Mouse (Mus musculus): ENCODE results near the gene Gm5724. TPM values are rescaled to one million over a fixed set of nuclear protein-coding genes. Genes with fewer than 3 reads are reported as not detected.

The Gm5724 gene
- polyA plus RNA-seq (2016; fragmentation: Nextera tagmentation; extraction: Ambion mirVana) = not detected in 2 replicates

GRCm38 (mm10) chr6:141773710-141774109, at the start of gene Gm5724:
Gene Gm5724 (minus strand): TSS chr6:141773810.
- no peak within 1 kb of the TSS for H3K4me3 ChIP-seq
- WGBS = 70% methylated on average over 3 of the region's 3 CpGs
- no peak for ATAC-seq (ENCODE audit: insufficient number of reproducible peaks, low FRiP score)
- no peaks in the 10 kb centered on the region for H3K36me3 ChIP-seq
- H3K4me2 ChIP-seq = no peak within 1 kb of the TSS
- H3K27ac ChIP-seq (ENCODE audit: poor library complexity, severe bottlenecking) = no peak within 1 kb of the TSS
- no peaks in the 10 kb centered on the region for H3K4me1 ChIP-seq (replicated peaks)
- no peaks in the 10 kb centered on the region for H3K9me3 ChIP-seq (replicated peaks)
- no peak within 1 kb of the TSS for H3K9ac ChIP-seq
- no peaks in the 10 kb centered on the region for H3K27me3 ChIP-seq (replicated peaks)

GRCm38 (mm10) chr6:141797837-141798236, 24.2 kb upstream of the Gm5724 start:
- H3K4me3 ChIP-seq = no peak overlapping the region
- H3K27ac ChIP-seq (ENCODE audit: poor library complexity, severe bottlenecking) = no peak overlapping the region
- H3K4me2 ChIP-seq = no peak overlapping the region
- H3K4me1 ChIP-seq (replicated peaks) = no peaks in the 10 kb centered on the region
- no peaks in the 10 kb centered on the region for H3K9me3 ChIP-seq (replicated peaks)
- no peaks in the 10 kb centered on the region for H3K36me3 ChIP-seq
- WGBS = 15% methylated on average over 1 of the region's 1 CpGs
- peak; percentile 29; the same call in 1 of the 2 replicates for ATAC-seq (ENCODE audit: insufficient number of reproducible peaks, low FRiP score)
- H3K9ac ChIP-seq = no peak overlapping the region
- H3K27me3 ChIP-seq (replicated peaks) = no peaks in the 10 kb centered on the region

GRCm38 (mm10) chr6:141774476-141774875, 866 bp upstream of the Gm5724 start:
- Histone ChIP-seq H3K4me3 (no peak overlapping the region), H3K27ac (ENCODE audit: poor library complexity, severe bottlenecking) (no peak overlapping the region), H3K36me3 (no peaks in the 10 kb centered on the region), H3K4me2 (no peak overlapping the region), H3K9me3 (replicated peaks) (no peaks in the 10 kb centered on the region), H3K4me1 (replicated peaks) (no peaks in the 10 kb centered on the region), H3K9ac (no peak overlapping the region), H3K27me3 (replicated peaks) (no peaks in the 10 kb centered on the region)
- ATAC-seq (ENCODE audit: insufficient number of reproducible peaks, low FRiP score) = no peak
- whole genome bisulfite sequencing = 75% methylated on average over 2 of the region's 2 CpGs

- H3K4me1 ChIP-seq (replicated peaks) = peaks cover 6% of the 10 kb centered on the region; the same call in 1 of the 2 replicates
- no peaks in the 10 kb centered on the region for H3K36me3 ChIP-seq
- H3K27ac ChIP-seq (ENCODE audit: poor library complexity, severe bottlenecking) = no peak overlapping the region
- H3K27me3 ChIP-seq (replicated peaks) = no peaks in the 10 kb centered on the region
- no peaks in the 10 kb centered on the region for H3K9me3 ChIP-seq (replicated peaks)
- H3K9ac ChIP-seq = no peak overlapping the region
- no peak overlapping the region for H3K4me2 ChIP-seq
- ATAC-seq (ENCODE audit: insufficient number of reproducible peaks, low FRiP score) = no peak
- H3K4me3 ChIP-seq = no peak overlapping the region
These were observed 82.4 kb downstream of the Gm5724 start for GRCm38 (mm10) chr6:141691246-141691645.

- Histone ChIP-seq H3K4me3 (no peak overlapping the region), H3K27me3 (replicated peaks) (no peaks in the 10 kb centered on the region), H3K4me1 (replicated peaks) (peaks cover 6% of the 10 kb centered on the region; the same call in 1 of the 2 replicates), H3K9me3 (replicated peaks) (no peaks in the 10 kb centered on the region), H3K36me3 (no peaks in the 10 kb centered on the region), H3K9ac (no peak overlapping the region), H3K27ac (ENCODE audit: poor library complexity, severe bottlenecking) (no peak overlapping the region), H3K4me2 (no peak overlapping the region)
- no peak for ATAC-seq (ENCODE audit: insufficient number of reproducible peaks, low FRiP score)
- 71% methylated on average over 4 of the region's 4 CpGs for WGBS
These were observed 86.6 kb downstream of the Gm5724 start for GRCm38 (mm10) chr6:141687008-141687407.

Other genes with a start within 250 kb of the Gm5724 start
- 0.10 and 0.13 TPM in 2 replicates for gene Slco1c1, start 249.4 kb downstream of the Gm5724 start, polyA plus RNA-seq (2016; fragmentation: Nextera tagmentation; extraction: Ambion mirVana)
- gene Slco1b2, start 144.3 kb downstream of the Gm5724 start, polyA plus RNA-seq (2016; fragmentation: Nextera tagmentation; extraction: Ambion mirVana) = not detected in 2 replicates
- gene Slco1a4, start 82.4 kb upstream of the Gm5724 start, polyA plus RNA-seq (2016; fragmentation: Nextera tagmentation; extraction: Ambion mirVana) = not detected in 2 replicates
- gene Slco1a1, start 173.2 kb upstream of the Gm5724 start, polyA plus RNA-seq (2016; fragmentation: Nextera tagmentation; extraction: Ambion mirVana) = not detected in 2 replicates
- not detected in 2 replicates for gene Gm6614, start 237.6 kb upstream of the Gm5724 start, polyA plus RNA-seq (2016; fragmentation: Nextera tagmentation; extraction: Ambion mirVana)